In the genomic region with DNA sequence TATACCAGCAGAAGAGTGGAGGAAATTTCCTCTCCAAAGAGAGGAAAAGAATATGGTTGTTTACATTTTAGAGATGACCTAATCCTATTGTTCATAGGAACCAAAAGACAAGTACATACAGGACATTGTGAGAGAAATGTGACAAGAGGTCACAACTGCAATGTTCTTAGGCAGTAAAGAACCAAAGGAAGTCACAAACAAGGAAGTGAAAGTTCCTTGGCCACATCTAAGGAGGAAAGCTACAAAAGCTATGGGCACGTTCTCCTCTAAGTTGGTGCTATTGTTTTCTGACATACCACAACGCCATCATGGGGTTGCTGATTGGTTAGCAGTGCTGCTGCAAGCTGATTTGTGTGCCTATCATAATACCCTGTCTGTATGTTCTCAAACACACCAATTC, we compare ENCODE assay signal across 18 mouse cellular contexts.
A peak's percentile ranks its signal among the peaks of the same experiment; 100 is the strongest.
DNase-seq lines count a peak whose midpoint lies in the region; ATAC-seq and TF ChIP-seq lines count a peak whose summit lies in the region.
"Had no signal": no experiment of that assay in that cellular context is flagged by ENCODE, and none has a peak within 500 bp of the region (broad histone marks: within the 10 kb centered on the region; RNA-seq: fewer than 3 reads in every experiment).

No protein-coding gene starts in this region.

- H3K4me1 ChIP-seq in bone marrow macrophage, adult 2 months (ENCODE audit: control insufficient read depth, insufficient read depth, low read length) = peaks cover 9% of the 10 kb centered on the region
- H3K4me1 ChIP-seq: embryonic facial prominence, embryonic 13.5 days; forebrain, embryonic 12.5 days had no signal

- TF ChIP-seq CTCF in bone marrow macrophage, adult 2 months (IDR thresholded peaks at IDR 0.05; ENCODE audit: low read depth, low read length) = no peak

- peak overlapping the region; percentile 81 for H3K27ac ChIP-seq in bone marrow macrophage, adult 2 months (ENCODE audit: insufficient read depth, low read depth, low read length)
- H3K27ac ChIP-seq: embryonic facial prominence, embryonic 13.5 days; forebrain, embryonic 12.5 days; hindbrain, embryonic 15.5 days had no signal

- no peak for TF ChIP-seq POLR2A in bone marrow macrophage, adult 2 months (IDR thresholded peaks at IDR 0.05; ENCODE audit: borderline replicate concordance, low read depth, low read length)

- peak; percentile 56 to 78 for ATAC-seq in hematopoietic stem cell, adult 5-6 weeks (replicated peaks in 1 of 2; ENCODE audit: insufficient read depth in 1 of 2, low FRiP score in 2 of 2, low TSS enrichment in 1 of 2, low read depth in 1 of 2, poor library complexity in 2 of 2, severe bottlenecking in 2 of 2)
- peak; percentile 59; the same call in 1 of the 2 replicates for ATAC-seq in monocyte, adult 5-6 weeks (replicated peaks; ENCODE audit: insufficient number of reproducible peaks, low FRiP score, low TSS enrichment, poor library complexity, severe bottlenecking)
- ATAC-seq: forebrain, embryonic 16.5 days had no signal

- peak; percentile 15 for DNase-seq in lung, postnatal 36 days
- no peak for DNase-seq in lung, postnatal 4 days
- DNase-seq in adipocyte (ENCODE audit: low spot score) = no peak
- no peak for DNase-seq in right cerebral cortex, adult 18-20 months
- no peak for DNase-seq in thymus, adult 18-20 months
- DNase-seq: adrenal gland, postnatal 14 days; cerebellum, adult 11 months; cerebellum, adult 8-10 months; cerebellum, postnatal 14 days; gastrocnemius, postnatal 14 days had no signal

- H3K4me3 ChIP-seq in bone marrow macrophage, adult 2 months (ENCODE audit: insufficient read depth, low read length) = no peak overlapping the region
- H3K4me3 ChIP-seq: embryonic facial prominence, embryonic 13.5 days; forebrain, embryonic 12.5 days; heart, embryonic 12.5 days; hindbrain, embryonic 15.5 days had no signal
